Mouse (Mus musculus) ES-Bruce4 (cell line): ENCODE data around the gene Hmgxb4.

ENCODE experiments used
- CTCF ChIP-seq: IDR thresholded peaks from one replicate; pipeline ENCODE4 v1.8.1; 2011; ENCODE audit warnings: low read depth, low read length
- EP300 ChIP-seq: IDR thresholded peaks from 2 replicates; pipeline ENCODE4 v1.6.1; 2011; ENCODE audit warnings: low read depth, low read length; ENCODE audit not compliant: insufficient read depth
- POLR2A ChIP-seq: IDR thresholded peaks from one replicate; pipeline ENCODE4 v1.8.1; 2011; ENCODE audit warnings: low read length; ENCODE audit not compliant: insufficient read depth

DNA sequence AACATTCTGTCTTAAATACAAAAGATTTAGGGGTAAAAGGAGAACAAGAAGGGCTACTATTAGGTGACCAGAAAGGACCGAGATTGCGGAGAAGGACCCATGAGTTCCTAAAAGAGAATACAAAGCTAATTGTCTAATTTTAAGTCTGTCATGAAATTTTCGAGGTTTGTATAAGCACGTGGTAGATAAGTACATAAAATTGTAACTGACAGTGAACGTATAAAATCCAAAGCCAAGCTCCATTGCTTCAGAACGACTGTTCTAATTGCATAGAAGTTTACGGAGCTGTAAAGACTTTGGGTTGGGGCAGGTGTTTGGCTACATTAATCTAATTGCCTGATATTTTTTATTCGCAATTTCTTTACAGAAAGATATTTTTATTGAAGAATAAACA lies at the start of gene Hmgxb4:
- TF ChIP-seq CTCF (no peak), EP300 (no peak), POLR2A (no peak)
